Mouse (Mus musculus): ENCODE data around the gene Smim5.
"Not testable (repeated sequence)": the region's sequence is repeated elsewhere in the genome, so short reads cannot be mapped to it uniquely, and the experiment has no call there.

The Smim5 gene

GRCm38 (mm10) chr11:115899486-115900266, at the start of gene Smim5:
Smim5 (plus strand) TSS chr11:115899966.
- no peak for DNase-seq

- DNase-seq: no peak
Measured at GRCm38 (mm10) chr11:115854674-115855073, 45.1 kb upstream of the Smim5 start.

- not testable (repeated sequence) for DNase-seq
Measured at GRCm38 (mm10) chr11:115857146-115857545, 42.6 kb upstream of the Smim5 start.

GRCm38 (mm10) chr11:115857936-115858335, 41.8 kb upstream of the Smim5 start:
- DNase-seq: no peak

- no peak for DNase-seq
Measured at GRCm38 (mm10) chr11:115858354-115858753, 41.4 kb upstream of the Smim5 start, which contains the start of gene Myo15b. Myo15b (plus strand) TSS chr11:115858406.

GRCm38 (mm10) chr11:115859143-115859945, 40.4 kb upstream of the Smim5 start:
- DNase-seq: peak; percentile 61

GRCm38 (mm10) chr11:115863895-115864294, 35.9 kb upstream of the Smim5 start:
- no peak for DNase-seq

GRCm38 (mm10) chr11:115869393-115869792, 30.4 kb upstream of the Smim5 start:
- DNase-seq: no peak

GRCm38 (mm10) chr11:115872437-115872836, 27.3 kb upstream of the Smim5 start:
- no peak for DNase-seq

GRCm38 (mm10) chr11:115875935-115876334, 23.8 kb upstream of the Smim5 start:
- DNase-seq: no peak

- no peak for DNase-seq
Measured at GRCm38 (mm10) chr11:115876438-115876837, 23.3 kb upstream of the Smim5 start.

- no peak for DNase-seq
Measured at GRCm38 (mm10) chr11:115877174-115877755, 22.5 kb upstream of the Smim5 start.

GRCm38 (mm10) chr11:115878071-115878470, 21.7 kb upstream of the Smim5 start:
- no peak for DNase-seq

- DNase-seq: no peak
Measured at GRCm38 (mm10) chr11:115881002-115881401, 18.8 kb upstream of the Smim5 start.

- DNase-seq: no peak
Measured at GRCm38 (mm10) chr11:115883251-115883650, 16.5 kb upstream of the Smim5 start.

- no peak for DNase-seq
Measured at GRCm38 (mm10) chr11:115884361-115884760, 15.4 kb upstream of the Smim5 start.

- no peak for DNase-seq
Measured at GRCm38 (mm10) chr11:115885281-115885680, 14.5 kb upstream of the Smim5 start.

GRCm38 (mm10) chr11:115886446-115886845, 13.3 kb upstream of the Smim5 start:
- DNase-seq: no peak

GRCm38 (mm10) chr11:115888020-115888419, 11.7 kb upstream of the Smim5 start:
- DNase-seq: no peak

- no peak for DNase-seq
Measured at GRCm38 (mm10) chr11:115889159-115889558, 10.6 kb upstream of the Smim5 start.

GRCm38 (mm10) chr11:115892213-115892612, 7.6 kb upstream of the Smim5 start:
- no peak for DNase-seq

GRCm38 (mm10) chr11:115893071-115893470, 6.7 kb upstream of the Smim5 start:
- DNase-seq: no peak

- peak; percentile 21 for DNase-seq
Measured at GRCm38 (mm10) chr11:115894755-115895520, 4.8 kb upstream of the Smim5 start.

All from cerebellum, adult 11 months (tissue).